In genomic region chr7:136132976-136133375, GRCm38 (mm10) we compare ENCODE assay signal across 21 mouse cellular contexts.
"Had no signal": no experiment of that assay in that cellular context is flagged by ENCODE, and none has a peak within 500 bp of the region (broad histone marks: within the 10 kb centered on the region; RNA-seq: fewer than 3 reads in every experiment).

No protein-coding gene starts in this region.

- H3K27me3 ChIP-seq: liver, embryonic 12.5 days; liver, embryonic 15.5 days; lung, embryonic 15.5 days; megakaryocyte, embryonic 14.5 days; neural tube, embryonic 12.5 days; neural tube, embryonic 15.5 days had no signal

- H3K9ac ChIP-seq: liver, embryonic 12.5 days; liver, embryonic 15.5 days; lung, embryonic 15.5 days; neural tube, embryonic 12.5 days; neural tube, embryonic 15.5 days had no signal

- H3K36me3 ChIP-seq: liver, embryonic 12.5 days; liver, embryonic 15.5 days; lung, embryonic 15.5 days; midbrain, embryonic 10.5 days; neural tube, embryonic 12.5 days; neural tube, embryonic 15.5 days had no signal

- H3K9me3 ChIP-seq: liver, embryonic 12.5 days; liver, embryonic 15.5 days; lung, embryonic 15.5 days; megakaryocyte, embryonic 14.5 days; neural tube, embryonic 12.5 days; neural tube, embryonic 15.5 days had no signal

- ATAC-seq: intestine, postnatal 0 days; liver, embryonic 12.5 days had no signal

- H3K27ac ChIP-seq: left cerebral cortex, adult 2 months; liver, embryonic 12.5 days; liver, embryonic 15.5 days; lung, embryonic 15.5 days; midbrain, embryonic 10.5 days; neural tube, embryonic 12.5 days; neural tube, embryonic 15.5 days; stomach, postnatal 0 days had no signal

- DNase-seq: kidney, postnatal 14 days; layer of hippocampus, postnatal 36 days; lung, adult 18-20 months; lung, postnatal 10 days; lung, postnatal 36 days; midbrain, embryonic 14.5 days; right cerebral cortex, adult 18-20 months; right cerebral cortex, postnatal 14 days; right cerebral cortex, postnatal 4 days; thymus, adult 18-20 months; thymus, postnatal 36 days had no signal

- H3K4me3 ChIP-seq: left cerebral cortex, adult 2 months; liver, embryonic 12.5 days; liver, embryonic 15.5 days; lung, embryonic 15.5 days; megakaryocyte, embryonic 14.5 days; midbrain, embryonic 10.5 days; neural tube, embryonic 12.5 days; neural tube, embryonic 15.5 days had no signal

- H3K4me1 ChIP-seq: liver, embryonic 12.5 days; liver, embryonic 15.5 days; lung, embryonic 15.5 days; megakaryocyte, embryonic 14.5 days; neural tube, embryonic 12.5 days had no signal

- H3K4me2 ChIP-seq: liver, embryonic 12.5 days; liver, embryonic 15.5 days; lung, embryonic 15.5 days; neural tube, embryonic 12.5 days; neural tube, embryonic 15.5 days had no signal
